Mouse (Mus musculus) liver, adult 2 months (tissue): ENCODE measurements around the gene Fhit.

Experiments
- CTCF ChIP-seq: fragments of 200-500 bp; IDR thresholded peaks from 2 replicates; pipeline ENCODE4 v1.5.1; 2011; ENCODE audit warnings: low read depth, low read length, control low read depth
- POLR2A ChIP-seq: fragments of 200-500 bp; IDR thresholded peaks from 2 replicates; pipeline ENCODE4 v1.6.1; 2011; ENCODE audit warnings: low read length, control low read depth; ENCODE audit not compliant: insufficient read depth; ENCODE audit errors: extremely low read depth

GRCm38 (mm10) chr14:10415068-10415467, 746.8 kb downstream of the Fhit start:
- TF ChIP-seq CTCF (no peak), POLR2A (no peak)
